Mouse (Mus musculus): ENCODE data around the gene 6030408B16Rik.

The 6030408B16Rik gene

GRCm38 (mm10) chr15:101293025-101293621 lies at the start of gene 6030408B16Rik:
6030408B16Rik (plus strand) TSS chr15:101293212.
- no peak for DNase-seq

DNA sequence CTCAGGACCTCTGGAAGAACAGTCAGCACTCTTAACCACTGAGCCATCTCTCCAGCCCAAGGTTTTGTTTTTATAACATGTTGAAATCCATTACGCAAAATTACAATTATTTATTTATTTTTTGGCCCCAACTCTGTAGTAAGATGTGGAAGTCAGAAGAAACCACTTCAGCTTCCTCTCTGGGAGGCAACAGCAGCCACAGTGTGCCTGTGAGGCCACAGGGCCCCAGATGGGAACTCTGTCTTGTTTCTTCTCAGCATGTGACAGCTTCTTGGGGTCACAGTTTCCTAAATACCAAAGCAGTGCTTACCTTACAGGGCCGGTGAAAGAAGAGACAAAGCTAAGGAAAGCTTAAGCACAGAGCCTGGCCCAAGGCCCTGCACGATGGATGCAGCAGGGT lies 49.0 kb upstream of the 6030408B16Rik start:
- no peak for DNase-seq

DNA sequence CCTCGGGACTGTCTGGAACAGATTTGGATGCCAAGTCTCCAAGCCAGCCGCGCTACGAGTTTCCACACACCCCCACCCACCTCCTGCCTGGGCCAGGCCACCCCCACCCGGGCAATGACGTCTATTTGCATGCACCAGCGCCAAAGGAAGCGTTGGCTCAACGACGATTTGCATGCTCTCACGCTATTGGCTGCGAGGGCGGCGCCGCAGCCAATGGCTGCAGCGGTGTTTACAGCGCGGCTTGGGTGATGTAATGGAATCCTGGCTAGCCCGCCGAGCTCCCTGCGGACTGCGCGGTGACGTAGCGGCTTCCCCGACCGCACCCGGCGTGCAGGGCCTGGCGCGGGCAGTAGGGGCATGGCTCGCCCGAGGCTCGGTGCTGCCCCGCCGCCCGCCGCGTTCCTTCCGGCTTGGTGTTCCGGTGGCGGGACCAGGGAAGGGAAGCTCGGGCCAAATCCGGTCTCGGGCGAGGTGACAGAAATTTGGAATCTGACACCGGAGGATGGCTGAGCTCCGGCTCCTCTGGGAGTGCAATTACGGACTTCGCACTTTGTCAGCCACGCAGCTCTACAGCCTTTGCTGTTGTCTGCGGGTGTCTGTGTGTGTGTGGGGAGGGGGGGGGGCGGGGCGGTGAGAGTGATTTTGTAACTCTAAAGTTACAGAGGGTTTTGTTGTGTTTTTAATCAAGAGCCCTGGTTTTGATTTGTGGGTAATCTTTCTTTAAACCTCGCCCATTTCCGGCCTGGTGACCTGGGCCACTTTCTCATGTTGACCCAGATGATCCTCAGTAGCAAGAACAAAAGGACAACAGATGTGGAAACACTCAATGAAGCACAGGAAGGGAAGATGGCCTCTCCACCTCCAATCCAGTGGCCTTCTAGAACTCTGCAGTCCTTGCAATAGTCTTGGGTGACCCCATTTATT lies 46.5 kb upstream of the 6030408B16Rik start:
- DNase-seq: peak; percentile 97 to 99

DNA sequence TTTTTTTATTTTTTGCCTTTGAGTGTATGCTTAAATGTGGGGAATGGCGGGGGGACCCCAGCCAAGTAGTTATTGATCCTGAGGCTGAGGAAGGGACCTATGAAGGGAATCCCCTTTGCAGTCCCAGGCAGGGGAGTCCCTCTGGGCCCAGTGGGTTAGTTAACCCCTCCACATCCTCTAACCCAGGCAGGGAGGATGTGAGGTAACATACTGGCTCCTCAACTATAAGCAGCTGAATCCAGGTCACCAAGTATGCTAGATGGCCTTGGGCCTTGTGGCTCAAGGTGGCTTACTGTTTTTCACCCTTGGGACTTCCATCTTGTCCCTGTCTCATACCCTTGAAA lies 45.9 kb upstream of the 6030408B16Rik start:
- no peak for DNase-seq

DNA sequence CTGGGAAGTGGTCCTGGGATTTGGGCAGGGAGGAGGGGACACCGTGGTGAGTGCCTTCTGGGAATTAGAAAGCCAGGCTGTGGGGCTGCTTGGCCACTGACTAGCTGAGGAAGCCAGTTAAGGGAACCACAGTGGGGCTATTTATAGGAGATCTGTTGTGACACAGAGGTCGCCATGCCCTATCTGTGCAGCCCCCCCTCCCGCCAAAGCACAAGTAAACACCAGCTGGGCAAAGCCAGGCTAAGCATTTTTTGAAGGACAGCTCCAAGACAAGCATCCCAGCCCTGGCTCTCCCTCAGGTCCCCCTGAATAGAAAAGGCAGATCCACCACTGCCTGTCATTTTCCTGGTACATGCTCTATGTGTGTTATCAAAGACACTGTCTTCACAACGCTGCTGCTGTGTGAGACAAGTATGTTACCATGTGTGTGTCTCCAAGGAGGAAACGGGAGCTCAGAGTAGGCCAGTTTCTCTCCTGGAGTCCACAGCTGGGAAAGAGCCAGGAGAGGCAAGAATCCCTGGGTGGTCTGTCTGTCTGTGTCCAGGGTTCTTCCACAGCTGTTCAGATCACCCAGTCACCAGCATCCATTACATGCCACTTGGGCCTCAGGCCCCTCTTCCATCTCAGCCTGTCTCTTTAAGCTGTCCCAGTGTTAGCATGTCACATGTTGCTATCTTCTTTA lies 44.8 kb upstream of the 6030408B16Rik start:
- peak in 1 of 2 experiments; percentile 42 for DNase-seq

DNA sequence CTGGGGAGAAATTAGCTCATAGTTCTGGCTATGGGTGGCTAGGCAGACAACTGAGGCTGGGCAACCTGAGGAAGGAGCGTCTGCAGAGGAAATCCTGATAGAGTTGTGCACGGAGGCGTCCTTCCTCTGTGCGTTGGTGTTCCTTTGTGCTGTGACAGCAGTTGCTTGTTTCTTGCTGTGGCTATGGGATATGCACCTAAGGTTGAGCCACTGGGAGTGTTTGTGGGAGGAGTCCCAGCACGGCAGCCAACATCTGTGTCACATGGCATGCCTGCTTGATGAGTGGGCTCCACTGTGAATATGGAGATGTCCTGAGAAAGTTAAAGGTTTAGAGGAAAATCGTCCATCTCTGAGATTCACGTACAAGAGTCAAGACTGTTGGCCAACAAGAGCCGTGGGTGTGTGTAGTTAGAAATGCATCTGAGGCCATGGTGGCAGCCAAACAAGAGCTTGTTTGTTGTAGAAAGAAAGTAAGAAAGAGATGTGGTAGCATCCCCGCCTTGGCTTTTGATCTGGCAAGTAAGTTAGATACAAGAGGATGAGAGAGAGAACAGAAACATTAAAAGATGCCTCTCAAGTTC lies 42.7 kb upstream of the 6030408B16Rik start:
- DNase-seq: peak in 1 of 2 experiments; percentile 23

- no peak for DNase-seq
These were observed 41.1 kb upstream of the 6030408B16Rik start for GRCm38 (mm10) chr15:101251930-101252329.

- DNase-seq: no peak
These were observed 40.4 kb upstream of the 6030408B16Rik start for GRCm38 (mm10) chr15:101252614-101253013.

- no peak for DNase-seq
These were observed 39.5 kb upstream of the 6030408B16Rik start for GRCm38 (mm10) chr15:101253563-101253885.

GRCm38 (mm10) chr15:101253886-101254795 lies 38.9 kb upstream of the 6030408B16Rik start, which contains the start of gene Nr4a1:
Nr4a1 (plus strand) TSS chr15:101254269.
- peak; percentile 75 to 93 for DNase-seq

DNA sequence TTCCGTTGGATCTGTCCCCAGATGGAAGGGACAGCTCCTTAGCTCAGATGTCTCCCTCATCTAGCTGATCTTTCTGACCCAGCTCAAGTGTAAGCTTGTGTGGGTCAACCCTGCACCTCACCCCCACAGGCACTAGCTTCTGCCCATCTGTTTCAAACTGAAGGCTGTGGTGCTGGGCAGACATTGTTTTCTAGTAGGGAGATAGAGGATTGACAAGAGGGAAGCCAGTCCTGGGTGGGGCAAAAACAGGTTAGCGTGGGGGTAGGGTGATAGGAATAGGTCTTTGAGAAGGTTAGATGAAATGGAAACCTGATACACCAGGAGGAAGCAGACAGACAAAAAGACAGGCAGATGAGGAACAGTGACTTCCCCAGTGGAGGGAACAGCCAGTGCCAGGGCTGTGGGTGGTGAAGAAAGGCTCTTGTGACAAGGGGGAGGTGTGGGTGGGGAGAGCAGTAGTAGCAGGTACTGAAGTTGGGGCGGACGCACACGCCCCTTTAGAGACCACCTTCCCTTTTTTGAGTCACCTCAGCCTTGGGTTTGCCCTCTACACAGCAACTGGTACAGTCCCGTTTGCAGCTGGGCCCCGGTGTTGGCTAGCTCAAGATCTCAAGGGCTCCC lies 37.1 kb upstream of the 6030408B16Rik start:
- peak in 1 of 2 experiments; percentile 33 for DNase-seq

DNA sequence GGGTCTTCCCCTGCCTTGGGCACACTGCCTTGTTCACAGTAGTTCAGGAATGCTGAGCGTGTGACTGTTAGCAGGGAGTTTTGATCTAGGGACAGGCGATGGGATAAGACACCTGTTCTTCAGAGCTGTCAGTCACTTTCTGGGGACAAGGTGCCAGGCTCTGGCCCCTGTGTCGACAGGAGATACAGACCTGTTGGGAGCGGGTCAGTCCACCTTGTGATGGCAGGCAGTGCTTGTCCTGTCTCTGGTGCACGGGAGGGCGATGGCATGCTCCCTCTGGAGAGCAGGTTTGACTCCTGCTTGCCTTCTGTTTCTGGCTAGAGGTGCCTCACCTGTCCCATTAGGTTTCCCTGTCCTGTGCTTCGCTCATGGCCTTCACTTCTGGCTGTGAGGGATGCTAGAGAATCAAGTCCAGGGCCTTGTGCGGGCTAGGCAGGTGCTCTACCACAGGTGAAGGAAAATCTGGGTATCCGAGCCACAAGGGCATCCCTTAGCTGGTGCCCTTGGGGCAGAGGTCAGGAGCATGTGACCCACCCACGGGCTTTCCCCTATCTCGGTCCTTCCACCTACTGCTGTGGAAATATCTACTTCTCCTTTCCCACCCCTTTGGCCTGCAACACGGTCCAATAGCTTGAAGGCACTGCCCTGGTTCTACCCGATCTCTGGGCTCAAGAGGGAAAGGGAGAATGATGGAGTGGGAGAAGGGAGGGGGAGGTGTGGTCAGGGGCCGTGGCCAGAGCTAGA lies 36.4 kb upstream of the 6030408B16Rik start:
- DNase-seq: peak in 1 of 2 experiments; percentile 28

GRCm38 (mm10) chr15:101258420-101258819 lies 34.6 kb upstream of the 6030408B16Rik start:
- DNase-seq: no peak

DNA sequence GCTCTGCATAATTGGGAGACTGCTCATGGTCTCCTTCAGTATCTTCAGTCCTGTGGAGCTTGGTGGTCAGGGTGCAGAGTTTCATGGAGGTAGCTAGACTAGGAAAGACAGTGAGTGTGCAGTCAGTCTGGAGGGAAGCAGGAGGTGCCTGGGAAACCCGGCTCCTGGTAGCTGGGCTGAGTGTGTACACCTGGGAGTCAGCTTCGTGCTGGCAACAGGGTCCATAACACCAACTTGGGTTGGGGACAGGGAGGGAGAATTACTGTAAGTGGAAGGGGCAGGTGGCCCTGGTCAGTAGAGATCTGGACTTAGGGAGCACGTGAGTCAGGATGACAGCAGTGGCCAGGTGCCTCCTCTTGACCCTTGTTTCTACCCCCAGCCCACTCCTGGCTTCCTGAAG lies 33.1 kb upstream of the 6030408B16Rik start:
- no peak for DNase-seq

DNA sequence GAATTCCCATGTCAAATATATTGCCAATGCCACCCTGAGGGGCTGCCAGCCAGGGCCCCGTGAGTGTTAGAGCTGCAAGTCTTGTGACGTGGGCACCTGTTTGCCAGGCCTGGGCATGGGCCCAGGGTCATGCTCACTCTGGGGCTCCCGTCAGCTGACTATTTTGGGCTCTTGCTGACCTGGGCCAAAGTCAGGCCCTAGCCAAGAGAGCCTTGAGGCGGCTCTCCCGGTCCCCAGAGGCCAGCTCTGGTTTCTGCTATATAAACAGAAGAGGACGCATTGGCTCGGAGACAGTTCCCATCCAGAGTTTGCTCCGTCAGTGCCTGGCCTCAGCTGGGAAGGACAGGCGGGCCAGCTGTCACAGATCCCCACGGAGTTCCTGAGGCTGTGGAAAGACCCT lies 32.6 kb upstream of the 6030408B16Rik start:
- DNase-seq: peak; percentile 53 to 85

DNA sequence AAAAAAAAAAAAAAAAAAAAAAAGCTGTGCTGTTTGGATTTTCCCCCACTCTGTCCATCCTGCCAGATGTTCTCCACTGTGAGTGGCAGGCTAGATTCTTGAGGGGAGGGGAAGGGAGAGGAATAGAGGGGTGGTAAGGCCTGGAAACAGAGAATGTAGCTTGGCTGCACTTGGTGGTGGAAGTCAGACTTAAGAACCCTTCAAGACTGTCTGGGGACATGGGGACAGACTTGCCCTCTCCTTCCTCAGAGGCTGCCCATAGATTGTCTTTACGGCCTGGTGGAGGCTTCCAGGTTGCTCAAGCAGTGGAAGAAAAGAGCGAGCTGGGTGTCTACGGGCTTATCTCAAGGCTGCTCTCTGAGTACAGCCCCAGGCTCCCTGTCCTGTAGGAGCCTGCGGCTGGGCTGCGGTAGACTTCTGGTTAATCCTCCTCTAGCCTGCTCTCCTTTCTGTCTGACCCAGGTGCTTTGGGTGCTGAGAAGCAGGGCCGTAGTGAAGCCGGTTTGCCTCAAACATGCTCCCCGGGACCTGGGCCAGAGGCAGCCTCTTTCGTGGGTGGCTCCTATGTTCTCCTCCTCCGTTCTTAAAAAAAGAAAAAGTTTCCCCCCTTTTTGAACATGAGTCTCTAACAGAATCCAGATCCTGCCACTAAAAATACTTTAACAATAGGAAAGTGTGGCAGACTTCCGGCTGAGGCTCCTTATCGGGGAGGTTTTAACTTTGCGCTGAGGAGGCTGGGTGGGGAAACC lies 32.0 kb upstream of the 6030408B16Rik start:
- DNase-seq: no peak

DNA sequence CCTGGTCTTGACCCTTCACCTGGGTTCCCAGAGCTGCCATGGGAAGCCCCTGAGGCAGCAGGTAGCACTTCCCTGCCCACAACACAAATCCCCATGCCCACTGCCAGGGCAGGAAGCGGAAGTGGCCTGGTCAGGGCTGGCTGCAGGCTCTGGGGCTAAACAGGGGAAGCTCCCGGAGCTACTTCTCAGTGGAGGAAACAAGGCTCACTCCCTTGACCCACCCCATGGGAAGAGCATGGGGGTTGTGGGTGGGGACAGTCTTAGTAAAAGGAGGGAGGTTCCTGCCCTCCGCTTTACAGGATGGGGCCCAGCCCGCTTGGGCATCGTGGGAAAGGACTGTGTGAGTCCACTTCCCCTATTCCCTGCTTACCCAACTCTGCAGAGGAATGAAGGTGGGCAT lies 30.5 kb upstream of the 6030408B16Rik start:
- DNase-seq: no peak

GRCm38 (mm10) chr15:101266132-101266963 lies 26.7 kb upstream of the 6030408B16Rik start:
- DNase-seq: peak; percentile 95 to 97

All from kidney, postnatal 25 days (tissue).